Comparison of ENCODE assay signal across 14 mouse cellular contexts in genomic region chr9:95699273-95699672, GRCm38 (mm10). TPM values are rescaled to one million over a fixed set of nuclear protein-coding genes. Genes with fewer than 3 reads are reported as not detected.
A peak's percentile ranks its signal among the peaks of the same experiment; 100 is the strongest.
DNase-seq lines count a peak whose midpoint lies in the region.
"Had no signal": no experiment of that assay in that cellular context is flagged by ENCODE, and none has a peak within 500 bp of the region (broad histone marks: within the 10 kb centered on the region; RNA-seq: fewer than 3 reads in every experiment).

No protein-coding gene starts in this region.

- intact Hi-C loops in heart, postnatal 36 days (cut with DNase I), result loop anchor here (5.0 kb wide), 1 partner anchor 153 kb away; no protein-coding TSS in a partner anchor

- peak; percentile 34 for DNase-seq in heart, adult 11 months
- no peak for DNase-seq in heart, postnatal 36 days
- peak; percentile 31 for DNase-seq in brain, adult 2 months (ENCODE audit: low read depth, low spot score)
- peak; percentile 32 to 58 for DNase-seq in layer of hippocampus, adult 18-20 months (ENCODE audit: low spot score in 2 of 2)
- peak; percentile 25 for DNase-seq in layer of hippocampus, postnatal 10 days (ENCODE audit: low spot score in 2 of 2)
- no peak for DNase-seq in urinary bladder, postnatal 36 days (ENCODE audit: low spot score in 2 of 2)
- DNase-seq in embryo, embryonic 10.5 days (ENCODE audit: low spot score), result no peak
- DNase-seq in adrenal gland, adult 2 months, result no peak
- DNase-seq: adrenal gland, postnatal 25 days; cerebellum, adult 8-10 months; cerebellum, postnatal 14 days; gastrocnemius, postnatal 36 days had no signal

RNA-seq across cellular contexts. Expression of gene Trpc1, which starts 50.9 kb away (rescaled TPM):
- total RNA-seq in heart, postnatal 36 days (2021), result 1 to 10 TPM; 6.6 to 7.5 TPM
- total RNA-seq in layer of hippocampus, adult 18-20 months (2021), result 10 to 100 TPM; 39.5 to 42.4 TPM
- 10 to 100 TPM; 42.1 to 51.5 TPM for total RNA-seq in layer of hippocampus, postnatal 10 days (2021)
- total RNA-seq in adrenal gland, adult 2 months (2021), result 1 to 10 TPM; 3.5 to 4.1 TPM
- 3.3 and 8.7 TPM in 2 replicates for polyA plus RNA-seq in adrenal gland, adult 2 months (2012; rRNA removed)
- total RNA-seq: CH12.LX; common myeloid progenitor, adult 5-6 weeks had no signal

Comparison
In these comparisons a context has a peak if more than half of its experiments do, and no peak if none do; other contexts are left out.
1. DNase-seq: peak in heart, adult 11 months (single experiment), brain, adult 2 months (single experiment), layer of hippocampus, adult 18-20 months (2 of 2) and layer of hippocampus, postnatal 10 days (2 of 2); none in heart, postnatal 36 days (0 of 2), urinary bladder, postnatal 36 days (0 of 2), embryo, embryonic 10.5 days (single experiment) and adrenal gland, adult 2 months (single experiment).
2. RNA of gene Trpc1, which starts 50.9 kb away (total RNA-seq): 42.1 to 51.5 TPM in layer of hippocampus, postnatal 10 days and 39.5 to 42.4 TPM in layer of hippocampus, adult 18-20 months; 6.6 to 7.5 TPM in heart, postnatal 36 days and 3.5 to 4.1 TPM in adrenal gland, adult 2 months; every median in the first group is over 4 times any median in the second.